Mouse (Mus musculus) G1E (cell line): Measurements from ENCODE around the gene Rps8. TPM values are rescaled to one million over a fixed set of nuclear protein-coding genes. Genes with fewer than 3 reads are reported as not detected.

Experiments used
- ATAC-seq: 2 replicates; pipeline ENCODE4 v1.8.0; 2016; ENCODE audit warnings: mild to moderate bottlenecking; ENCODE audit not compliant: insufficient number of reproducible peaks, poor library complexity, low FRiP score, severe bottlenecking; ENCODE audit errors: extremely low read depth
- DNase-seq: peaks from one replicate; pipeline ENCODE4 v3.0.0; 2012; ENCODE audit warnings: low spot score
- H3K27me3 ChIP-seq: 2 replicates; pipeline ENCODE4 v1.6.1; 2012; ENCODE audit warnings: mild to moderate bottlenecking, low read length, inconsistent platforms; ENCODE audit not compliant: insufficient read depth
- H3K36me3 ChIP-seq: replicated peaks from 2 replicates; pipeline ENCODE3; 2012; ENCODE audit warnings: mild to moderate bottlenecking, inconsistent platforms
- H3K4me1 ChIP-seq: 2 replicates; pipeline ENCODE4 v1.6.1; 2012; ENCODE audit warnings: low read depth, low read length, inconsistent platforms, mixed read lengths; ENCODE audit not compliant: insufficient read depth
- H3K4me3 ChIP-seq: 2 replicates; pipeline ENCODE4 v1.5.1; 2012; ENCODE audit warnings: low read depth, mild to moderate bottlenecking, inconsistent platforms, low read length, moderate library complexity, mixed read lengths
- H3K9me3 ChIP-seq: replicated peaks from 2 replicates; pipeline ENCODE4 v1.6.1; 2012; ENCODE audit warnings: inconsistent platforms
- CTCF ChIP-seq: IDR thresholded peaks from 2 replicates; pipeline ENCODE4 v1.5.1; 2012; ENCODE audit warnings: low read depth, low read length, inconsistent platforms, mixed read lengths
- GATA1 ChIP-seq: IDR thresholded peaks from 2 replicates; pipeline ENCODE4 v1.6.1; 2012; ENCODE audit warnings: borderline replicate concordance, low read length, inconsistent platforms, mixed read lengths
- GATA2 ChIP-seq: IDR thresholded peaks from 2 replicates; pipeline ENCODE4 v1.6.1; 2012; ENCODE audit warnings: low read depth, low read length, inconsistent platforms, borderline replicate concordance
- POLR2AphosphoS5 ChIP-seq: IDR thresholded peaks from 2 replicates; pipeline ENCODE4 v1.6.1; 2012; ENCODE audit warnings: low read depth, low read length, inconsistent platforms; ENCODE audit not compliant: insufficient replicate concordance
- TAL1 ChIP-seq: conservative IDR thresholded peaks from 2 replicates; pipeline ENCODE4 v1.6.1; 2012; ENCODE audit warnings: low read depth, low read length, inconsistent platforms, mixed read lengths
- polyA plus RNA-seq: library from polyadenylated mRNA; stranded (reverse); fragments of >175 nt; gene quantifications from 2 replicates; pipeline ENCODE4 v1.2.3, GENCODE M21; 2012
- total RNA-seq, 2 experiments: library from RNA; stranded (forward) in 1 of 2; stranded (reverse) in 1 of 2; fragments of 200-1000 nt in 1 of 2; fragments of >200 nt in 1 of 2; fragmentation: Nextera tagmentation in 1 of 2; gene quantifications; 2 replicates each; pipeline ENCODE4 v1.2.3; 2014 to 2017

Rps8 gene
- total and polyA plus RNA-seq, 3 experiments = 1,736 to 5,494 (median 2,089) TPM

DNA sequence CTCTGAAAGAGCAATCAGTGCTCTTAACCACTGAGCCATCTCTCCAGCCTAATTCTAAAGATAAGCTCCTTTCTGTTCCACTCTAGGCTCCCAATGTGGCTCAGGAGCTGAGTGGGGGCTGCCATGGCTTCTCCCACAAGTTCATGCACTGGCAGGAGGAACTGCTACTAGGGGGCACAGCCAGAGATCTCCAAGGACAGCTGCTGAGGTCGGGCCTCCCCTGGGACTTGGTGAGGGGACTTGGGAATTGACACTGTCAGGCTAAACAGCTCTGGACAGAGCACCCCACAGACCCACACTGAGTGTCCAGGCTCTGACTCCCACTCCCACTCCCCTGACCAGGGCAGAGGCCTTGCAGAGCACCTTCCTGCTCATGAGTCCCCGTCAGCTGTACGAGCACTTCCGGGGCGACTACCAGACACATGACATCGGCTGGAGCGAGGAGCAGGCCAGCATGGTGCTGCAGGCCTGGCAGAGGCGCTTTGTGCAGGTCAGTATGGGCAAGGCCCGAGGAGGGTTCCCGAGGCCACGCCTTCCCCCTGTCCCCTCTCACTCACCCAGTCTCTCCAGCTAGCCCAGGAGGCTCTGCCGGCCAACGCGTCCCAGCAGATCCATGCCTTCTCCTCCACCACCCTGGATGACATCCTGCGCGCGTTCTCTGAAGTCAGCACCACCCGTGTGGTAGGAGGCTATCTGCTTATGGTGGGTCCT, 48.1 kb downstream of the Rps8 start:
- TF ChIP-seq POLR2AphosphoS5 (no peak), GATA2 (no peak), CTCF (no peak), GATA1 (no peak), TAL1 (no peak)
- no peak for ATAC-seq
- Histone ChIP-seq H3K4me3 (no peak overlapping the region), H3K36me3 (no peaks in the 10 kb centered on the region), H3K9me3 (no peaks in the 10 kb centered on the region), H3K27me3 (peaks cover 73% of the 10 kb centered on the region), H3K4me1 (peaks cover 9% of the 10 kb centered on the region; the same call in 1 of the 2 replicates)
- DNase-seq = no peak

DNA sequence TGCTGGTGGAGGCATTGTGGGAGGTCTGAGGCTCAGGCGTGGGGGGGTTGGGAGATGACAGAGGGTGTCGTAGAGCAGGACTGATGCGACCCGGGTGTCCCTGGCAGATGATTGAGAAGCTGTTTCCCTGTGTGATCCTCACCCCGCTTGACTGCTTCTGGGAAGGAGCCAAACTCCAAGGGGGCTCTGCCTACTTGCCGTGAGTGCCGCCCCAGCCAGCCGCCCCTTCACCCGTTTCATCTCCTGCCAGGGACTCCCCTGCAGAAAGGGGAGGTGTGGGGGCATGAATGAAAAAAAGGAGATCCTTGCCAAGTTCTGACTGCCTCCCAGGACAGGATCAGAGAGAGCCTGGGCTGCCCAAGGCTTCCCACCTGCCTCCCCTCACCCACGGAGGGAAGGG, 50.9 kb downstream of the Rps8 start:
- ATAC-seq = no peak
- Histone ChIP-seq H3K9me3 (no peaks in the 10 kb centered on the region), H3K36me3 (no peaks in the 10 kb centered on the region), H3K27me3 (peaks cover 76% of the 10 kb centered on the region), H3K4me3 (no peak overlapping the region), H3K4me1 (peaks cover 11% of the 10 kb centered on the region)
- no peak for TF ChIP-seq POLR2AphosphoS5
- no peak for TF ChIP-seq GATA2
- TF ChIP-seq GATA1 = no peak
- TF ChIP-seq TAL1 = no peak
- TF ChIP-seq CTCF = no peak
- no peak for DNase-seq

DNA sequence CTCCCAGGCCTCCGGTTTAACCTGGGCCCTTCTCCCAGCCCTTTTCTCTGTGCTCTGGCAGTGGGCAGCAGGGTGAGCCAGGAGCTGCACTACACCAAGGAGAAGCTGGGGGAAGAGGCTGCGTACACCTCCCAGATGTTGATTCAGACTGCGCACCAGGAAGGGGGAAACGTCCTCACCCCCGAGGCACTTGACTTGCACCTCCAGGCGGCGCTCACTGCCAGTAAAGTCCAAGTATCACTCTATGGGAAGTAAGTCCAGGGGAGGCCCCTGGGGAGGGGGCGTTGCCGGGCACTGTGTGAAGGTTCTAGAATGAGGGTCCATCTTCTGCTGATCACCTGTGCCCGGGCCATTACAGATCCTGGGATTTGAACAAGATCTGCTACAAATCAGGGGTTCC, 51.4 kb downstream of the Rps8 start:
- Histone ChIP-seq H3K36me3 (no peaks in the 10 kb centered on the region), H3K27me3 (peaks cover 75% of the 10 kb centered on the region), H3K4me3 (no peak overlapping the region), H3K9me3 (no peaks in the 10 kb centered on the region), H3K4me1 (peaks cover 11% of the 10 kb centered on the region)
- TF ChIP-seq GATA1 = no peak
- TF ChIP-seq GATA2 = no peak
- no peak for TF ChIP-seq POLR2AphosphoS5
- TF ChIP-seq CTCF = no peak
- TF ChIP-seq TAL1 = no peak
- DNase-seq (no peak), ATAC-seq (no peak)

Other genes with a start within 250 kb of the Rps8 start
- 93.9 and 97.7 TPM in 2 replicates for gene Urod, start 161.8 kb downstream of the Rps8 start, total RNA-seq (2014; fragmentation: Nextera tagmentation)
- gene Urod, start 161.8 kb downstream of the Rps8 start, total RNA-seq (2017) = 85.4 and 99.8 TPM in 2 replicates
- 18.8 and 35.6 TPM in 2 replicates for gene Urod, start 161.8 kb downstream of the Rps8 start, polyA plus RNA-seq
- 12.0 and 12.5 TPM in 2 replicates for gene Hectd3, start 160.9 kb downstream of the Rps8 start, total RNA-seq (2014; fragmentation: Nextera tagmentation)
- gene Hectd3, start 160.9 kb downstream of the Rps8 start, total RNA-seq (2017) = 19.2 TPM in 2 replicates
- gene Hectd3, start 160.9 kb downstream of the Rps8 start, polyA plus RNA-seq = 14.3 and 25.8 TPM in 2 replicates
- gene Eif2b3, start 136.8 kb downstream of the Rps8 start, total RNA-seq (2014; fragmentation: Nextera tagmentation) = 28.1 and 34.9 TPM in 2 replicates
- gene Eif2b3, start 136.8 kb downstream of the Rps8 start, total RNA-seq (2017) = 31.7 and 31.8 TPM in 2 replicates
- 6.0 and 6.5 TPM in 2 replicates for gene Eif2b3, start 136.8 kb downstream of the Rps8 start, polyA plus RNA-seq
- gene Ptch2, start 60.2 kb downstream of the Rps8 start, total RNA-seq (2014; fragmentation: Nextera tagmentation) = 3.3 TPM in 1 of 2 replicates, not detected in the other
- 0.38 TPM in 1 of 2 replicates, not detected in the other for gene Ptch2, start 60.2 kb downstream of the Rps8 start, total RNA-seq (2017)
- not detected in 2 replicates for gene Ptch2, start 60.2 kb downstream of the Rps8 start, polyA plus RNA-seq
- 34.6 and 46.3 TPM in 2 replicates for gene Btbd19, start 30.5 kb downstream of the Rps8 start, total RNA-seq (2014; fragmentation: Nextera tagmentation)
- 12.3 and 12.8 TPM in 2 replicates for gene Btbd19, start 30.5 kb downstream of the Rps8 start, total RNA-seq (2017)
- 20.0 and 33.5 TPM in 2 replicates for gene Btbd19, start 30.5 kb downstream of the Rps8 start, polyA plus RNA-seq
- gene Tctex1d4, start 29.4 kb downstream of the Rps8 start, total RNA-seq (2014; fragmentation: Nextera tagmentation) = 1.7 TPM in 1 of 2 replicates, not detected in the other
- gene Tctex1d4, start 29.4 kb downstream of the Rps8 start, total RNA-seq (2017) = 1.8 TPM in 2 replicates
- gene Tctex1d4, start 29.4 kb downstream of the Rps8 start, polyA plus RNA-seq = 2.4 and 3.3 TPM in 2 replicates
- 1.4 and 1.9 TPM in 2 replicates for gene Plk3, start 22.3 kb downstream of the Rps8 start, total RNA-seq (2014; fragmentation: Nextera tagmentation)
- 5.2 and 6.4 TPM in 2 replicates for gene Plk3, start 22.3 kb downstream of the Rps8 start, total RNA-seq (2017)
- 4.4 and 6.0 TPM in 2 replicates for gene Plk3, start 22.3 kb downstream of the Rps8 start, polyA plus RNA-seq
- 50.6 and 62.8 TPM in 2 replicates for gene Kif2c, start 26.4 kb upstream of the Rps8 start, total RNA-seq (2014; fragmentation: Nextera tagmentation)
- 50.6 and 52.0 TPM in 2 replicates for gene Kif2c, start 26.4 kb upstream of the Rps8 start, total RNA-seq (2017)
- gene Kif2c, start 26.4 kb upstream of the Rps8 start, polyA plus RNA-seq = 7.1 and 8.6 TPM in 2 replicates
- gene Tmem53, start 95.7 kb upstream of the Rps8 start, total RNA-seq (2014; fragmentation: Nextera tagmentation) = 0.90 TPM in 1 of 2 replicates, not detected in the other
- 0.16 TPM in 1 of 2 replicates, not detected in the other for gene Tmem53, start 95.7 kb upstream of the Rps8 start, total RNA-seq (2017)
- 0.07 and 0.08 TPM in 2 replicates for gene Tmem53, start 95.7 kb upstream of the Rps8 start, polyA plus RNA-seq
- gene Armh1, start 95.9 kb upstream of the Rps8 start, total RNA-seq (2014; fragmentation: Nextera tagmentation) = not detected in 2 replicates
- not detected in 2 replicates for gene Armh1, start 95.9 kb upstream of the Rps8 start, total RNA-seq (2017)
- not detected in 2 replicates for gene Armh1, start 95.9 kb upstream of the Rps8 start, polyA plus RNA-seq